Mouse (Mus musculus) MEL (cell line): Measurements from ENCODE around the gene Rad50. TPM values are rescaled to one million over a fixed set of nuclear protein-coding genes. Genes with fewer than 3 reads are reported as not detected.

Experiments
- DNase-seq: peaks from one replicate; pipeline ENCODE4 v3.0.0; 2011; ENCODE audit warnings: low read depth, low spot score
- H3K27ac ChIP-seq: 2 replicates; pipeline ENCODE4 v1.5.1; 2012; ENCODE audit warnings: low read depth, mild to moderate bottlenecking, control low read depth, low read length, moderate library complexity; ENCODE audit not compliant: control insufficient read depth
- H3K27me3 ChIP-seq, 2 experiments: fragments of 150-350 bp in 1 of 2; sonication (generic) in 1 of 2; 2 replicates each; pipeline ENCODE4 v1.6.1; 2012; ENCODE audit warnings: low read length in 2 of 2, mild to moderate bottlenecking in 2 of 2, improper control_type of control experiment in 1 of 2, moderate library complexity in 1 of 2; ENCODE audit not compliant: insufficient read depth in 2 of 2, control insufficient read depth in 1 of 2
- H3K36me3 ChIP-seq, 2 experiments: 2 replicates each; pipeline ENCODE4 v1.6.1; 2012 to 2014; ENCODE audit warnings: low read length in 2 of 2, improper control_type of control experiment in 1 of 2, inconsistent platforms in 1 of 2, mild to moderate bottlenecking in 1 of 2; ENCODE audit not compliant: insufficient read depth in 2 of 2, control insufficient read depth in 1 of 2
- H3K4me1 ChIP-seq, 2 experiments: fragments of 150-350 bp in 1 of 2; sonication (generic) in 1 of 2; 2 replicates each; pipeline ENCODE4 v1.6.1; 2012; ENCODE audit warnings: low read length in 2 of 2, improper control_type of control experiment in 1 of 2, mild to moderate bottlenecking in 1 of 2; ENCODE audit not compliant: insufficient read depth in 2 of 2, control insufficient read depth in 1 of 2
- H3K4me3 ChIP-seq, 2 experiments: fragments of 150-350 bp in 1 of 2; sonication (generic) in 1 of 2; 2 replicates each; pipeline ENCODE4 v1.5.1; 2012; ENCODE audit warnings: low read depth in 2 of 2, low read length in 2 of 2, mild to moderate bottlenecking in 2 of 2, moderate library complexity in 2 of 2, control low read depth in 1 of 2, improper control_type of control experiment in 1 of 2; ENCODE audit not compliant: control insufficient read depth in 1 of 2, insufficient read depth in 1 of 2
- H3K79me2 ChIP-seq: 2 replicates; pipeline ENCODE4 v1.6.1; 2012; ENCODE audit warnings: mild to moderate bottlenecking, low read length, moderate library complexity; ENCODE audit not compliant: control insufficient read depth, poor library complexity, insufficient read depth
- H3K9ac ChIP-seq: 2 replicates; pipeline ENCODE4 v1.6.1; 2012; ENCODE audit warnings: low read depth, mild to moderate bottlenecking, control low read depth, low read length, moderate library complexity; ENCODE audit not compliant: control insufficient read depth, poor library complexity, severe bottlenecking
- H3K9me3 ChIP-seq: fragments of 150-350 bp; sonication (generic); replicated peaks from 2 replicates; pipeline ENCODE4 v1.6.1; 2012; ENCODE audit warnings: mild to moderate bottlenecking, low read length, improper control_type of control experiment, moderate library complexity; ENCODE audit not compliant: insufficient read depth
- E2F4 ChIP-seq: IDR thresholded peaks from 2 replicates; pipeline ENCODE4 v1.6.1; 2011; ENCODE audit warnings: low read depth, low read length, improper control_type of control experiment, borderline replicate concordance
- ELF1 ChIP-seq: IDR thresholded peaks from 2 replicates; pipeline ENCODE4 v1.6.1; 2014; ENCODE audit warnings: low read depth, mild to moderate bottlenecking, inconsistent platforms, low read length, improper control_type of control experiment, moderate library complexity
- ETS1 ChIP-seq: IDR thresholded peaks from 2 replicates; pipeline ENCODE4 v1.6.1; 2012; ENCODE audit warnings: low read depth, mild to moderate bottlenecking, inconsistent platforms, low read length, improper control_type of control experiment, moderate library complexity
- GABPA ChIP-seq: IDR thresholded peaks from 2 replicates; pipeline ENCODE4 v1.6.1; 2012; ENCODE audit warnings: low read depth, mild to moderate bottlenecking, inconsistent platforms, low read length, improper control_type of control experiment, moderate library complexity
- HCFC1 ChIP-seq: IDR thresholded peaks from 2 replicates; pipeline ENCODE4 v1.6.1; 2012; ENCODE audit warnings: low read depth, mild to moderate bottlenecking, inconsistent platforms, low read length, improper control_type of control experiment, moderate library complexity
- MAFK ChIP-seq: IDR thresholded peaks from 2 replicates; pipeline ENCODE4 v1.6.1; 2011; ENCODE audit warnings: low read depth, mild to moderate bottlenecking, low read length, improper control_type of control experiment, borderline replicate concordance
- MAX ChIP-seq: IDR thresholded peaks from 2 replicates; pipeline ENCODE4 v1.6.1; 2011; ENCODE audit warnings: low read length, improper control_type of control experiment
- MEF2A ChIP-seq: IDR thresholded peaks from 2 replicates; pipeline ENCODE4 v1.6.1; 2014; ENCODE audit warnings: low read depth, mild to moderate bottlenecking, inconsistent platforms, low read length, improper control_type of control experiment; ENCODE audit not compliant: poor library complexity, insufficient replicate concordance, severe bottlenecking; ENCODE audit errors: extremely low read depth
- NRF1 ChIP-seq: IDR thresholded peaks from 2 replicates; pipeline ENCODE4 v1.6.1; 2014; ENCODE audit warnings: low read depth, mild to moderate bottlenecking, inconsistent platforms, low read length, improper control_type of control experiment, moderate library complexity; ENCODE audit not compliant: poor library complexity, insufficient read depth, severe bottlenecking
- TCF12 ChIP-seq: IDR thresholded peaks from 2 replicates; pipeline ENCODE4 v1.6.1; 2014; ENCODE audit warnings: low read depth, mild to moderate bottlenecking, inconsistent platforms, low read length, improper control_type of control experiment, moderate library complexity
- ZKSCAN1 ChIP-seq: IDR thresholded peaks from 2 replicates; pipeline ENCODE4 v1.6.1; 2012; ENCODE audit warnings: low read depth, mild to moderate bottlenecking, inconsistent platforms, low read length, improper control_type of control experiment, moderate library complexity
- ZMIZ1 ChIP-seq: IDR thresholded peaks from 2 replicates; pipeline ENCODE4 v1.6.1; 2012; ENCODE audit warnings: low read depth, mild to moderate bottlenecking, inconsistent platforms, low read length, improper control_type of control experiment, moderate library complexity
- ZNF384 ChIP-seq: IDR thresholded peaks from 2 replicates; pipeline ENCODE4 v1.6.1; 2012; ENCODE audit warnings: low read depth, mild to moderate bottlenecking, inconsistent platforms, low read length, improper control_type of control experiment
- polyA plus RNA-seq, 2 experiments: library from polyadenylated mRNA; stranded (reverse) in 1 of 2; unstranded in 1 of 2; fragments of >175 nt in 1 of 2; fragments of >200 nt in 1 of 2; gene quantifications; 2 replicates each; pipeline versions ENCODE4 v1.2.1 to v1.2.4; 2012; ENCODE audit warnings: low replicate concordance in 2 of 2, low read depth in 1 of 2; ENCODE audit not compliant: insufficient read length in 2 of 2, insufficient read depth in 1 of 2, missing spikeins in 1 of 2
- total RNA-seq: library from RNA; depleted of rRNA; stranded (reverse); fragments of 300-350 nt; gene quantifications from 2 replicates; pipeline ENCODE4 v1.2.3, GENCODE M21; 2012

Rad50 gene
- total and polyA plus RNA-seq, 3 experiments, result 32.6 to 447 (median 44.6) TPM

DNA sequence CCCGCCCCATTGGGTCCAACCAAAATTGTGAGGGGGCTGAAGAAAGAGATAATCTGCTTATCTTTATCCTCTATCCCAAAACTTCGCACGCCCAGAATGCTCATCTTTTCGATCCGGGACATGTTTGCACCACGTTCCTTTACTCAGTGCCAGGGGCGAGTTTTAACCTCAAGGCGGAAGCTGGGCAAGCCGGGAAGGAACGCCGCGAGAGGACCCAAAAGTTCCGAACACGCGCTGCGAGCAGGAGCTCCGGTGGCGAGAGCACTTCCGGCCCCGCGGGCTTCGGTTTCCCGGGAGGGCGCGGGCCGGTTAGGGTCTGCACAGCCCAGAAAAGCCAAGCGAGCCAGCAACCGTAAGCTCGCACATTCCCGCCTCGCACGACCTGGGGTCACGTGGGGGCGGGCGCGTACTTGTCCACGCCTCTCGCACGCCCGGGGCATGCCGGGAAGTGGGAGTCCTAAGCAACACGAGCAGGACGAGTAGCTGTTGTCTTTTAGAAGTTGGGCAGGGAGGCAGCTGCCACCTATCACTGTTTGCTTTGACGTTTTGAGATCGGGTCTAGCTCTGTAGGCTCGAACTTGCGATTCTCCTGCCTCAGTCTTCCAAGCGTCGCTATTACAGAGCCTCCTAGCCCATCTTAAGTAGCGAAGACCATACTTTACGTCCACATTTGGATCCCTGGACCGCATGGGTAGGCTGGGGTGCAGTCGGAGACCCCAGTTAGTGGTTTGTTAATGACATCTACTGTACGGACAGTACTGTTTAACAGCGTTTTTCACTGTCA lies at the start of gene Rad50 (continued):
- TF ChIP-seq MAX (peak; percentile 95), ZNF384 (peak; percentile 49; the same call in 1 of the 2 replicates), HCFC1 (peak; percentile 82), ZMIZ1 (peak; percentile 95)
- TF ChIP-seq, all 39 proteins: peak for 19

DNA sequence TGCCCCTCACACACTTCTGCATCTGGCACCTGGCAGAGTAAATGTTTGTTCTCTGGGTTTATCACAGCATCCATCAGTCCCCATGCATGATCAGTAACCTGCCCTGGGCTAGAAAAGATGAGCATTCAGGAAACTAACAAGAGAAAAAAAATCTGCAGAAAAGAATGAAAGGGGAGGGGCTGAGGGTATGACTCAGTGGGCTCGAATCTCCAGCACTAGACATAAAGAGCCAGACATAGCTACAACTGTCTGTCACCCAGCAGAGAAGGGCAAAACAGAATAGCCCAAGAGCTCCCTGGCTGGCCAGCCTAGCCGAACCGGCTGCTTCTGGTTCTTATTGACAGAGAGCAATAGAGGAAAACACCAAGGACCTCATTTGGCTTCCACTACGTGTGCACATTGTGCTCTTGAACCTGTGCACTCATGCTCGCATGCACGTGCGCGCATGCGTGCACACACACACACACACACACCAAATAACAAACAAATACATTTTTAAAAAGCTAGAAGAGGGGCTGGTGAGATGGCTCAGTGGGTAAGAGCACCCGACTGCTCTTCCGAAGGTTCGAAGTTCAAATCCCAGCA lies 48.0 kb upstream of the Rad50 start:
- Histone ChIP-seq H3K4me1 (no peaks in the 10 kb centered on the region), H3K27me3 (peaks cover 5 to 12% of the 10 kb centered on the region in 2 experiments), H3K79me2 (no peaks in the 10 kb centered on the region), H3K36me3 (no peaks in the 10 kb centered on the region), H3K4me3 (no peak overlapping the region), H3K27ac (no peak overlapping the region), H3K9ac (no peak overlapping the region), H3K9me3 (no peaks in the 10 kb centered on the region)
- no peak for DNase-seq
- no peak for TF ChIP-seq GABPA
- TF ChIP-seq MAFK, result no peak
- no peak for TF ChIP-seq HCFC1
- no peak for TF ChIP-seq ELF1
- no peak for TF ChIP-seq MEF2A
- TF ChIP-seq ZKSCAN1, result no peak
- no peak for TF ChIP-seq NRF1
- TF ChIP-seq ZNF384, result no peak

DNA sequence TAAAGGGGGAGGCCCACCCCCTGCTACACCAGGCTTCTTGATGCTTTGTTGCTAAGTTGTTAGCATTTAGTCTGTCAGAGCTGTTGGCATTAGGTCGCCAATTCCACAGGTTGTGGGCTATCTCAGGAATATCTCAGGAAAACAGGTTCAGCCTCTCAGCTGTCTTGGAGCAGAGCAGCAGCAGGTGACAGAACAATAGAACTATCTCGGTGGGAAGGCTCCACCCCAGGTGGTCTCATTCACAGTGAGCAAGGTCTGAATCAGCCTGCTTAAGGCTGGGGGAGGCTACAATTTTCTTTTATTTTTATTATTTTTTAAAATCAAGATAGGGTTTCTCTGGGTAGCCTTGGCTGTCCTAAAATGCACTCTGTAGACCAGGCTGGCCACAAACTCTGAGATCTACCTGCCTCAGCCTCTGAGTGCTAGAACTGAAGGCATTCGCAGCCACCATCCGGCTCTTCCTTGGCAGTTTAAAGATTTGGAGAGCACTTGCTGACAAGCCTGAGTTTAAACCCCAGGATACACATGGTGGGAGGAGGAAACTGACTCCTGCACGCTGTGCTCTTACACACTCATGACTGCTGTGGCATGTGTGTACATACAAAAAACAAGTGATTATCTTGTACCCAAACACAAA lies 42.7 kb upstream of the Rad50 start:
- Histone ChIP-seq H3K27ac (no peak overlapping the region), H3K79me2 (no peaks in the 10 kb centered on the region), H3K9me3 (no peaks in the 10 kb centered on the region), H3K9ac (no peak overlapping the region), H3K27me3 (peaks cover 7 to 14% of the 10 kb centered on the region in 2 experiments), H3K36me3 (no peaks in the 10 kb centered on the region), H3K4me1 (no peaks in the 10 kb centered on the region), H3K4me3 (no peak overlapping the region)
- no peak for DNase-seq
- TF ChIP-seq E2F4 (no peak), TCF12 (no peak), MEF2A (no peak), ETS1 (no peak)
